Mouse (Mus musculus): ENCODE data around the gene Ank.

DNA sequence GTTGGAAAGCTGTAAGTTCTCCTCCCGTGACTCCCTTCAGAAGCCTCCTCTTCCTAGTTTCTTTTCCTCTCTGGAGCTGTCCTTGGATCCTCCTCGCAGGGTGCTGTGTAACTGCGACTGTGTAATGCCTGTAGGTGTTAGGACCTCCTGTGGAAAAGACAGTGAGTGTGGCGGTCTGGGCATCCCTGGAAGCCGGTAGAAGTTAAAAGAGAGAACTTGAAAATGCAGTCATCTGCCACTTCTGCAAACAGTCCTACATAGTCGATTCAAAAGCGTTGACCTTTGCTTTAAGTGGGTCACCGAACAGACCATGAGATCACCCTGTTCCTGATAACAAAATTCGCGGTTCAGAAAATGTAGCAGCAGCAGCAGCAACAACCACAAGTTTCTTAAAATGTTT lies 27.0 kb downstream of the Ank start:
- TF ChIP-seq POLR2A (IDR thresholded peaks at IDR 0.05; ENCODE audit: insufficient read depth, low read depth, low read length): no peak
- TF ChIP-seq CTCF (IDR thresholded peaks at IDR 0.05; ENCODE audit: insufficient read depth, low read depth, low read length): no peak

Data from olfactory bulb, adult 2 months (tissue).